ENCODE assay signal across 7 mouse cellular contexts in genomic region chr3:136725311-136726156, GRCm38 (mm10). TPM values are rescaled to one million over a fixed set of nuclear protein-coding genes. Genes with fewer than 3 reads are reported as not detected.
A peak's percentile ranks its signal among the peaks of the same experiment; 100 is the strongest.
DNase-seq lines count a peak whose midpoint lies in the region; TF ChIP-seq lines count a peak whose summit lies in the region.

No protein-coding gene starts in this region.

- 0 out of 4 replicates have a peak, but pooled peaks cover 0 to 6% of the 10 kb centered on the region in 2 experiments for H3K4me1 ChIP-seq in MEL (ENCODE audit: control insufficient read depth in 1 of 2, insufficient read depth in 2 of 2, low read length in 2 of 2)
- peaks cover 20% of the 10 kb centered on the region for H3K4me1 ChIP-seq in heart, embryonic 10.5 days

- WGBS in heart, embryonic 10.5 days: 14% methylated on average over 7 of the region's 7 CpGs

- H3K27ac ChIP-seq in MEL (ENCODE audit: control insufficient read depth, low read depth, low read length): no peak overlapping the region
- H3K27ac ChIP-seq in heart, embryonic 10.5 days: peak overlapping the region; percentile 59; the same call in 1 of the 2 replicates

- TF ChIP-seq CTCF in MEL (IDR thresholded peaks at IDR 0.05 in 2 of 3, conservative IDR thresholded peaks at IDR 0.05 in 1 of 3; ENCODE audit: control insufficient read depth in 1 of 3, insufficient read depth in 1 of 3, low read depth in 2 of 3, low read length in 3 of 3, poor library complexity in 1 of 3, severe bottlenecking in 1 of 3): no peak

- no peaks in the 10 kb centered on the region for H3K9me3 ChIP-seq in MEL (replicated peaks; ENCODE audit: insufficient read depth, low read length)
- no peaks in the 10 kb centered on the region for H3K9me3 ChIP-seq in heart, embryonic 10.5 days

- peak; percentile 90 for DNase-seq in 416B (ENCODE audit: low read depth)
- peak; percentile 36 for DNase-seq in MEL (ENCODE audit: low read depth, low spot score)
- peak; percentile 61 to 81 for DNase-seq in cerebellum, postnatal 14 days
- peak; percentile 87 for DNase-seq in heart, embryonic 10.5 days (ENCODE audit: low spot score)
- peak; percentile 54 to 64 for DNase-seq in kidney, postnatal 36 days
- peak; percentile 73 for DNase-seq in lung, postnatal 25 days (ENCODE audit: low spot score)
- peak; percentile 62 to 76 for DNase-seq in urinary bladder, postnatal 36 days (ENCODE audit: low spot score in 2 of 2)

- no peak overlapping the region for H3K9ac ChIP-seq in MEL (ENCODE audit: control insufficient read depth, low read depth, low read length, poor library complexity, severe bottlenecking)

- TF ChIP-seq EP300 in MEL (IDR thresholded peaks at IDR 0.05; ENCODE audit: low read depth in 1 of 2, low read length in 2 of 2): no peak

- H3K36me3 ChIP-seq in MEL (ENCODE audit: control insufficient read depth in 1 of 2, insufficient read depth in 2 of 2, low read length in 2 of 2): peaks cover 0 to 7% of the 10 kb centered on the region in 2 experiments; a peak in 2 of 4 replicates
- no peaks in the 10 kb centered on the region for H3K36me3 ChIP-seq in heart, embryonic 10.5 days

- H3K27me3 ChIP-seq in MEL (ENCODE audit: control insufficient read depth in 1 of 2, insufficient read depth in 2 of 2, low read length in 2 of 2): no peaks in the 10 kb centered on the region
- no peaks in the 10 kb centered on the region for H3K27me3 ChIP-seq in heart, embryonic 10.5 days (ENCODE audit: insufficient read depth, poor library complexity, severe bottlenecking)

- no peak overlapping the region for H3K4me3 ChIP-seq in MEL (ENCODE audit: control insufficient read depth in 1 of 2, insufficient read depth in 1 of 2, low read depth in 2 of 2, low read length in 2 of 2)
- peak overlapping the region; percentile 22; the same call in 1 of the 2 replicates for H3K4me3 ChIP-seq in heart, embryonic 10.5 days

- TF ChIP-seq POLR2A in MEL (IDR thresholded peaks at IDR 0.05; ENCODE audit: control insufficient read depth in 1 of 2, insufficient read depth in 1 of 2, low read depth in 1 of 2, low read length in 2 of 2, poor library complexity in 1 of 2): no peak

- peaks cover 2% of the 10 kb centered on the region; the same call in 1 of the 2 replicates for H3K79me2 ChIP-seq in MEL (ENCODE audit: control insufficient read depth, insufficient read depth, low read length, poor library complexity)

- no peak for TF ChIP-seq RAD21 in MEL (IDR thresholded peaks at IDR 0.05; ENCODE audit: low read depth, low read length)

TF ChIP-seq in MEL, 35 proteins besides CTCF, POLR2A, EP300 and RAD21:
- TF ChIP-seq ELF1 (IDR thresholded peaks at IDR 0.05; ENCODE audit: low read depth, low read length): no peak
- no peak for TF ChIP-seq POLR2AphosphoS2 (IDR thresholded peaks at IDR 0.05; ENCODE audit: low read length)
- TF ChIP-seq BHLHE40 (IDR thresholded peaks at IDR 0.05; ENCODE audit: borderline replicate concordance, low read depth, low read length): no peak
- TF ChIP-seq GABPA (IDR thresholded peaks at IDR 0.05; ENCODE audit: low read depth, low read length): no peak
- no peak for TF ChIP-seq CHD1 (IDR thresholded peaks at IDR 0.05; ENCODE audit: low read depth, low read length)
- no peak for TF ChIP-seq MAX (IDR thresholded peaks at IDR 0.05; ENCODE audit: low read length)
- no peak for TF ChIP-seq MAZ (IDR thresholded peaks at IDR 0.05; ENCODE audit: low read depth, low read length)
- TF ChIP-seq MYC (IDR thresholded peaks at IDR 0.05; ENCODE audit: low read depth, low read length): no peak
- TF ChIP-seq MEF2A (IDR thresholded peaks at IDR 0.05; ENCODE audit: extremely low read depth, insufficient replicate concordance, low read depth, low read length, poor library complexity, severe bottlenecking): no peak
- TF ChIP-seq NRF1 (IDR thresholded peaks at IDR 0.05; ENCODE audit: insufficient read depth, low read depth, low read length, poor library complexity, severe bottlenecking): no peak
- TF ChIP-seq TAL1 (IDR thresholded peaks at IDR 0.05; ENCODE audit: low read length): no peak
- TF ChIP-seq ZC3H11A (IDR thresholded peaks at IDR 0.05; ENCODE audit: low read depth, low read length): no peak
- no peak for TF ChIP-seq CHD2 (IDR thresholded peaks at IDR 0.05; ENCODE audit: low read length)
- TF ChIP-seq MXI1 (IDR thresholded peaks at IDR 0.05; ENCODE audit: low read depth, low read length): no peak
- no peak for TF ChIP-seq HCFC1 (IDR thresholded peaks at IDR 0.05; ENCODE audit: low read depth, low read length)
- no peak for TF ChIP-seq GATA1 (IDR thresholded peaks at IDR 0.05; ENCODE audit: low read depth, low read length)
- TF ChIP-seq MYB (IDR thresholded peaks at IDR 0.05; ENCODE audit: low read depth, low read length): no peak
- no peak for TF ChIP-seq TCF12 (IDR thresholded peaks at IDR 0.05; ENCODE audit: low read depth, low read length)
TF ChIP-seq in MEL: peak in this region for 0.

RNA-seq across cellular contexts. Expression of gene Ppp3ca, which starts 55.6 kb away (rescaled TPM):
- 17.4 and 17.9 TPM in 2 replicates for total RNA-seq in MEL (2012; rRNA removed)
- polyA plus RNA-seq in MEL (2012; ENCODE audit: insufficient read depth in 1 of 2, insufficient read length in 2 of 2, low read depth in 1 of 2, low replicate concordance in 2 of 2, missing spikeins in 1 of 2): 10 to 100 TPM; 32.0 to 40.6 TPM
- polyA plus RNA-seq in heart, embryonic 10.5 days (2016; fragmentation: Nextera tagmentation; extraction: Ambion mirVana): 45.5 and 53.9 TPM in 2 replicates

Comparison
In these comparisons a context has a peak if more than half of its experiments do, and no peak if none do; other contexts are left out.
1. DNase-seq: peak in every context shown above with its lines; median percentile 90 in 416B; 87 in heart, embryonic 10.5 days; 73 in lung, postnatal 25 days; 71 in cerebellum, postnatal 14 days; 69 in urinary bladder, postnatal 36 days; 59 in kidney, postnatal 36 days; 36 in MEL.